Mouse (Mus musculus) MEL (cell line): ENCODE results near the gene Cfap299. TPM values are rescaled to one million over a fixed set of nuclear protein-coding genes. Genes with fewer than 3 reads are reported as not detected.

ENCODE experiments used
- DNase-seq: peaks from one replicate; pipeline ENCODE4 v3.0.0; 2011; ENCODE audit warnings: low read depth, low spot score
- H3K27ac ChIP-seq: 2 replicates; pipeline ENCODE4 v1.5.1; 2012; ENCODE audit warnings: low read depth, mild to moderate bottlenecking, control low read depth, low read length, moderate library complexity; ENCODE audit not compliant: control insufficient read depth
- H3K27me3 ChIP-seq, 2 experiments: fragments of 150-350 bp in 1 of 2; sonication (generic) in 1 of 2; 2 replicates each; pipeline ENCODE4 v1.6.1; 2012; ENCODE audit warnings: low read length in 2 of 2, mild to moderate bottlenecking in 2 of 2, improper control_type of control experiment in 1 of 2, moderate library complexity in 1 of 2; ENCODE audit not compliant: insufficient read depth in 2 of 2, control insufficient read depth in 1 of 2
- H3K36me3 ChIP-seq, 2 experiments: 2 replicates each; pipeline ENCODE4 v1.6.1; 2012 to 2014; ENCODE audit warnings: low read length in 2 of 2, improper control_type of control experiment in 1 of 2, inconsistent platforms in 1 of 2, mild to moderate bottlenecking in 1 of 2; ENCODE audit not compliant: insufficient read depth in 2 of 2, control insufficient read depth in 1 of 2
- H3K4me1 ChIP-seq, 2 experiments: fragments of 150-350 bp in 1 of 2; sonication (generic) in 1 of 2; 2 replicates each; pipeline ENCODE4 v1.6.1; 2012; ENCODE audit warnings: low read length in 2 of 2, improper control_type of control experiment in 1 of 2, mild to moderate bottlenecking in 1 of 2; ENCODE audit not compliant: insufficient read depth in 2 of 2, control insufficient read depth in 1 of 2
- H3K4me3 ChIP-seq, 2 experiments: fragments of 150-350 bp in 1 of 2; sonication (generic) in 1 of 2; 2 replicates each; pipeline ENCODE4 v1.5.1; 2012; ENCODE audit warnings: low read depth in 2 of 2, low read length in 2 of 2, mild to moderate bottlenecking in 2 of 2, moderate library complexity in 2 of 2, control low read depth in 1 of 2, improper control_type of control experiment in 1 of 2; ENCODE audit not compliant: control insufficient read depth in 1 of 2, insufficient read depth in 1 of 2
- H3K79me2 ChIP-seq: 2 replicates; pipeline ENCODE4 v1.6.1; 2012; ENCODE audit warnings: mild to moderate bottlenecking, low read length, moderate library complexity; ENCODE audit not compliant: control insufficient read depth, poor library complexity, insufficient read depth
- H3K9ac ChIP-seq: 2 replicates; pipeline ENCODE4 v1.6.1; 2012; ENCODE audit warnings: low read depth, mild to moderate bottlenecking, control low read depth, low read length, moderate library complexity; ENCODE audit not compliant: control insufficient read depth, poor library complexity, severe bottlenecking
- H3K9me3 ChIP-seq: fragments of 150-350 bp; sonication (generic); replicated peaks from 2 replicates; pipeline ENCODE4 v1.6.1; 2012; ENCODE audit warnings: mild to moderate bottlenecking, low read length, improper control_type of control experiment, moderate library complexity; ENCODE audit not compliant: insufficient read depth
- CTCF ChIP-seq, 3 experiments: IDR thresholded peaks in 2 of 3; conservative IDR thresholded peaks in 1 of 3; 2 replicates each; pipeline ENCODE4 v1.5.1; 2011 to 2012; ENCODE audit warnings: low read length in 3 of 3, low read depth in 2 of 3, mild to moderate bottlenecking in 2 of 3, improper control_type of control experiment in 1 of 3, inconsistent platforms in 1 of 3, mixed read lengths in 1 of 3, moderate library complexity in 1 of 3; ENCODE audit not compliant: control insufficient read depth in 1 of 3, insufficient read depth in 1 of 3, poor library complexity in 1 of 3, severe bottlenecking in 1 of 3
- ETS1 ChIP-seq: IDR thresholded peaks from 2 replicates; pipeline ENCODE4 v1.6.1; 2012; ENCODE audit warnings: low read depth, mild to moderate bottlenecking, inconsistent platforms, low read length, improper control_type of control experiment, moderate library complexity
- HCFC1 ChIP-seq: IDR thresholded peaks from 2 replicates; pipeline ENCODE4 v1.6.1; 2012; ENCODE audit warnings: low read depth, mild to moderate bottlenecking, inconsistent platforms, low read length, improper control_type of control experiment, moderate library complexity
- JUND ChIP-seq: IDR thresholded peaks from 2 replicates; pipeline ENCODE4 v1.6.1; 2011; ENCODE audit warnings: low read depth, mild to moderate bottlenecking, improper control_type of control experiment, low read length
- MAX ChIP-seq: IDR thresholded peaks from 2 replicates; pipeline ENCODE4 v1.6.1; 2011; ENCODE audit warnings: low read length, improper control_type of control experiment
- MAZ ChIP-seq: IDR thresholded peaks from 2 replicates; pipeline ENCODE4 v1.6.1; 2012; ENCODE audit warnings: low read depth, mild to moderate bottlenecking, inconsistent platforms, low read length, improper control_type of control experiment
- MEF2A ChIP-seq: IDR thresholded peaks from 2 replicates; pipeline ENCODE4 v1.6.1; 2014; ENCODE audit warnings: low read depth, mild to moderate bottlenecking, inconsistent platforms, low read length, improper control_type of control experiment; ENCODE audit not compliant: poor library complexity, insufficient replicate concordance, severe bottlenecking; ENCODE audit errors: extremely low read depth
- MYB ChIP-seq: IDR thresholded peaks from 2 replicates; pipeline ENCODE4 v1.6.1; 2011; ENCODE audit warnings: mild to moderate bottlenecking, low read depth, low read length, improper control_type of control experiment
- MYC ChIP-seq: IDR thresholded peaks from 2 replicates; pipeline ENCODE4 v1.6.1; 2011; ENCODE audit warnings: low read depth, mild to moderate bottlenecking, low read length, improper control_type of control experiment, moderate library complexity
- POLR2A ChIP-seq, 2 experiments: IDR thresholded peaks; 2 replicates each; pipeline ENCODE4 v1.6.1; 2011 to 2012; ENCODE audit warnings: low read length in 2 of 2, mild to moderate bottlenecking in 2 of 2, control low read depth in 1 of 2, improper control_type of control experiment in 1 of 2, low read depth in 1 of 2, moderate library complexity in 1 of 2; ENCODE audit not compliant: control insufficient read depth in 1 of 2, insufficient read depth in 1 of 2, poor library complexity in 1 of 2
- RAD21 ChIP-seq: IDR thresholded peaks from 2 replicates; pipeline ENCODE4 v1.6.1; 2011; ENCODE audit warnings: mild to moderate bottlenecking, low read depth, low read length, improper control_type of control experiment
- RCOR1 ChIP-seq: IDR thresholded peaks from 2 replicates; pipeline ENCODE4 v1.6.1; 2012; ENCODE audit warnings: low read depth, mild to moderate bottlenecking, inconsistent platforms, low read length, improper control_type of control experiment
- SMC3 ChIP-seq: IDR thresholded peaks from 2 replicates; pipeline ENCODE4 v1.6.1; 2011; ENCODE audit warnings: low read depth, low read length, improper control_type of control experiment
- TBP ChIP-seq: IDR thresholded peaks from 2 replicates; pipeline ENCODE4 v1.8.0; 2011; ENCODE audit warnings: low read depth, low read length, improper control_type of control experiment
- TCF12 ChIP-seq: IDR thresholded peaks from 2 replicates; pipeline ENCODE4 v1.6.1; 2014; ENCODE audit warnings: low read depth, mild to moderate bottlenecking, inconsistent platforms, low read length, improper control_type of control experiment, moderate library complexity
- USF1 ChIP-seq: IDR thresholded peaks from 2 replicates; pipeline ENCODE4 v1.6.1; 2014; ENCODE audit warnings: low read depth, mild to moderate bottlenecking, inconsistent platforms, low read length, improper control_type of control experiment, moderate library complexity
- USF2 ChIP-seq, 2 experiments: IDR thresholded peaks; 2 replicates each; pipeline ENCODE4 v1.6.1; 2011 to 2012; ENCODE audit warnings: improper control_type of control experiment in 2 of 2, low read length in 2 of 2, borderline replicate concordance in 1 of 2, inconsistent platforms in 1 of 2, low read depth in 1 of 2, mild to moderate bottlenecking in 1 of 2; ENCODE audit not compliant: insufficient read depth in 1 of 2
- ZC3H11A ChIP-seq: IDR thresholded peaks from 2 replicates; pipeline ENCODE4 v1.6.1; 2012; ENCODE audit warnings: low read depth, mild to moderate bottlenecking, inconsistent platforms, low read length, improper control_type of control experiment
- ZKSCAN1 ChIP-seq: IDR thresholded peaks from 2 replicates; pipeline ENCODE4 v1.6.1; 2012; ENCODE audit warnings: low read depth, mild to moderate bottlenecking, inconsistent platforms, low read length, improper control_type of control experiment, moderate library complexity
- ZNF384 ChIP-seq: IDR thresholded peaks from 2 replicates; pipeline ENCODE4 v1.6.1; 2012; ENCODE audit warnings: low read depth, mild to moderate bottlenecking, inconsistent platforms, low read length, improper control_type of control experiment
- polyA plus RNA-seq, 2 experiments: library from polyadenylated mRNA; stranded (reverse) in 1 of 2; unstranded in 1 of 2; fragments of >175 nt in 1 of 2; fragments of >200 nt in 1 of 2; gene quantifications; 2 replicates each; pipeline versions ENCODE4 v1.2.1 to v1.2.4; 2012; ENCODE audit warnings: low replicate concordance in 2 of 2, low read depth in 1 of 2; ENCODE audit not compliant: insufficient read length in 2 of 2, insufficient read depth in 1 of 2, missing spikeins in 1 of 2
- total RNA-seq: library from RNA; depleted of rRNA; stranded (reverse); fragments of 300-350 nt; gene quantifications from 2 replicates; pipeline ENCODE4 v1.2.3, GENCODE M21; 2012

Cfap299 gene
- total and polyA plus RNA-seq, 3 experiments: not detected

DNA sequence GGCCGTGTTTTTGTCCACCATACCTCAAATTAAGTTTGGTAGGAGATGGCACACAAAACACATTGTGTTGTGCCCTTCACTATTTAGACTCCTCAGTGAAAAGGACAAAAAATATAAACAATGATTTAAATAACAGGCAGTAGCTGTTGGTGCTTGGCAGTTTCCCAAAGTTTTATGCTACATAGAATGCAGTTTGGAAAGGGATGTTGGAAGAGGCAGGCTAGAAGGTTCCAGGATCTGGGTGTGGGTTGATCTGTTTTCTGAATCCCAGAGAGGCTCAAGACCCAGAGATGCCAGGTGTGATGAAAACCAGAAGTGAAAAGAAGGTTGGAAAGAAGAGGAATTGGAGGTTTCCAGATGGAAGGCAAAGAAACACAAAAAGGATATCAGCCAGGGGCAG is 73.1 kb downstream of the Cfap299 start:
- Histone ChIP-seq H3K4me3 (no peak overlapping the region), H3K9ac (no peak overlapping the region), H3K79me2 (no peaks in the 10 kb centered on the region), H3K27me3 (no peaks in the 10 kb centered on the region), H3K4me1 (no peaks in the 10 kb centered on the region), H3K27ac (no peak overlapping the region), H3K36me3 (no peaks in the 10 kb centered on the region), H3K9me3 (no peaks in the 10 kb centered on the region)
- no peak for DNase-seq
- no peak for TF ChIP-seq RCOR1
- TF ChIP-seq MEF2A: no peak
- TF ChIP-seq TCF12: no peak
- no peak for TF ChIP-seq POLR2A (IDR thresholded peaks at IDR 0.05; ENCODE audit: control insufficient read depth in 1 of 2, insufficient read depth in 1 of 2, low read depth in 1 of 2, low read length in 2 of 2, poor library complexity in 1 of 2)
- TF ChIP-seq MAX: no peak
- TF ChIP-seq MAZ: no peak
- TF ChIP-seq RAD21: no peak

DNA sequence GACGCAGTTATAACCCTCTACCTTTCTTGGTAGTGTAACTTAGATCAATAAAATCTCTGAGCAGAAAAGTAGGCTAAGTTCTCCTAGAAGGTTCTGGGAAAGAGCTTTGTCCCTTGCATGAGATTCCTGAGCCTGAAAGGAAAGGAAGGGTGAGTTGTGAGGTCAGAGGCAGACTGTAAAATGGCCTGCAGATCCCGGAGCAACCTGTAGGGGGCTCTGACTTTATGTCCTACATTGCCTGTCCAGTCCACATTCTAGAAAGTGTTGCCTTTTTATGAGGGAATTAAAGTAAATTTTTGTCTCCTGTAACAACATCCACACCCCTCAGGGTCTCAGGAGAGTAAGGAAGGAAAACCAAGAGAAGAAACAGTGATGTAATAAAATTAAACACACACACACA is 81.0 kb downstream of the Cfap299 start:
- Histone ChIP-seq H3K79me2 (no peaks in the 10 kb centered on the region), H3K4me3 (no peak overlapping the region), H3K27ac (no peak overlapping the region), H3K4me1 (no peaks in the 10 kb centered on the region), H3K27me3 (no peaks in the 10 kb centered on the region), H3K9me3 (no peaks in the 10 kb centered on the region), H3K9ac (no peak overlapping the region), H3K36me3 (no peaks in the 10 kb centered on the region)
- no peak for TF ChIP-seq ETS1
- TF ChIP-seq USF2 (IDR thresholded peaks at IDR 0.05; ENCODE audit: borderline replicate concordance in 1 of 2, insufficient read depth in 1 of 2, low read depth in 1 of 2, low read length in 2 of 2): no peak
- peak; percentile 5 to 28 (median 17); a peak in 3 of 6 replicates for TF ChIP-seq CTCF (IDR thresholded peaks at IDR 0.05 in 2 of 3, conservative IDR thresholded peaks at IDR 0.05 in 1 of 3; ENCODE audit: control insufficient read depth in 1 of 3, insufficient read depth in 1 of 3, low read depth in 2 of 3, low read length in 3 of 3, poor library complexity in 1 of 3, severe bottlenecking in 1 of 3)
- peak; percentile 3 for DNase-seq

- no peaks in the 10 kb centered on the region for H3K79me2 ChIP-seq
- no peak overlapping the region for H3K27ac ChIP-seq
- H3K4me1 ChIP-seq: no peaks in the 10 kb centered on the region
- DNase-seq: no peak
- H3K36me3 ChIP-seq: no peaks in the 10 kb centered on the region
- no peak overlapping the region for H3K4me3 ChIP-seq
- TF ChIP-seq ETS1: no peak
- no peak for TF ChIP-seq MEF2A
- no peak for TF ChIP-seq SMC3
- no peak for TF ChIP-seq ZC3H11A
- no peak for TF ChIP-seq HCFC1
- no peak for TF ChIP-seq MYC
- TF ChIP-seq ZNF384: no peak
- TF ChIP-seq JUND: no peak
- no peak for TF ChIP-seq CTCF (IDR thresholded peaks at IDR 0.05 in 2 of 3, conservative IDR thresholded peaks at IDR 0.05 in 1 of 3; ENCODE audit: control insufficient read depth in 1 of 3, insufficient read depth in 1 of 3, low read depth in 2 of 3, low read length in 3 of 3, poor library complexity in 1 of 3, severe bottlenecking in 1 of 3)
- no peak for TF ChIP-seq USF1
- no peak for TF ChIP-seq MYB
- TF ChIP-seq TBP: no peak
- no peak for TF ChIP-seq ZKSCAN1
- no peak for TF ChIP-seq TCF12
- no peaks in the 10 kb centered on the region for H3K27me3 ChIP-seq
- H3K9ac ChIP-seq: no peak overlapping the region
- no peaks in the 10 kb centered on the region for H3K9me3 ChIP-seq
Observed at GRCm38 (mm10) chr5:98416385-98417145, 87.5 kb downstream of the Cfap299 start.
